Comparison of ENCODE assay signal across 23 mouse cellular contexts in genomic region chr8:117177236-117177635, GRCm38 (mm10). TPM values are rescaled to one million over a fixed set of nuclear protein-coding genes. Genes with fewer than 3 reads are reported as not detected.
DNase-seq lines count a peak whose midpoint lies in the region; ATAC-seq and TF ChIP-seq lines count a peak whose summit lies in the region.
"Had no signal": no experiment of that assay in that cellular context is flagged by ENCODE, and none has a peak within 500 bp of the region (broad histone marks: within the 10 kb centered on the region; RNA-seq: fewer than 3 reads in every experiment).

No protein-coding gene starts in this region.

- H3K9ac ChIP-seq in lung, postnatal 0 days (replicated peaks; ENCODE audit: low read depth): no peak overlapping the region
- no peak overlapping the region for H3K9ac ChIP-seq in hindbrain, postnatal 0 days (replicated peaks; ENCODE audit: low read length)
- H3K9ac ChIP-seq: forebrain, embryonic 13.5 days; hindbrain, embryonic 12.5 days; hindbrain, embryonic 15.5 days had no signal

- H3K27me3 ChIP-seq in lung, postnatal 0 days (replicated peaks; ENCODE audit: insufficient read depth, low read length): no peaks in the 10 kb centered on the region
- no peaks in the 10 kb centered on the region for H3K27me3 ChIP-seq in megakaryocyte, embryonic 14.5 days (replicated peaks)
- no peaks in the 10 kb centered on the region for H3K27me3 ChIP-seq in hindbrain, postnatal 0 days (ENCODE audit: insufficient read depth, low read length)
- H3K27me3 ChIP-seq: forebrain, embryonic 13.5 days; hindbrain, embryonic 12.5 days; hindbrain, embryonic 15.5 days had no signal

- no peak for TF ChIP-seq CTCF in lung, postnatal 0 days (IDR thresholded peaks at IDR 0.05)
- TF ChIP-seq CTCF in hindbrain, postnatal 0 days (IDR thresholded peaks at IDR 0.05; ENCODE audit: low read depth): no peak

- H3K4me3 ChIP-seq in lung, postnatal 0 days (ENCODE audit: low read depth, low read length): no peak overlapping the region
- peak overlapping the region; percentile 16 for H3K4me3 ChIP-seq in megakaryocyte, embryonic 14.5 days (replicated peaks)
- H3K4me3 ChIP-seq in hindbrain, postnatal 0 days (ENCODE audit: low read length): no peak overlapping the region
- H3K4me3 ChIP-seq: forebrain, embryonic 10.5 days; forebrain, embryonic 13.5 days; gastrocnemius, adult 2 months; hindbrain, embryonic 12.5 days; hindbrain, embryonic 15.5 days had no signal

- DNase-seq in lung, postnatal 0 days (ENCODE audit: low spot score): peak; percentile 71
- DNase-seq in lung, postnatal 14 days: no peak
- DNase-seq in lung, postnatal 36 days: peak; percentile 56
- no peak for DNase-seq in hindbrain, postnatal 0 days (ENCODE audit: low spot score)
- no peak for DNase-seq in thymus, postnatal 10 days (ENCODE audit: low spot score in 2 of 2)
- DNase-seq: adrenal gland, adult 8-10 months; adrenal gland, postnatal 25 days; cerebellum, adult 18-20 months; cerebellum, adult 9-10 months; cerebellum, postnatal 14 days; gastrocnemius, adult 2 months; gastrocnemius, postnatal 14 days; heart, adult 11 months had no signal

- no peaks in the 10 kb centered on the region for H3K36me3 ChIP-seq in lung, postnatal 0 days (ENCODE audit: insufficient read depth, low read length)
- H3K36me3 ChIP-seq in megakaryocyte, embryonic 14.5 days (replicated peaks; ENCODE audit: low read length): peaks cover 79% of the 10 kb centered on the region
- H3K36me3 ChIP-seq in hindbrain, postnatal 0 days (ENCODE audit: insufficient read depth, low read length): no peaks in the 10 kb centered on the region
- H3K36me3 ChIP-seq: hindbrain, embryonic 15.5 days had no signal

- peak; percentile 49 for ATAC-seq in lung, postnatal 0 days
- ATAC-seq in megakaryocyte, adult 5-6 weeks (ENCODE audit: poor library complexity, severe bottlenecking): no peak
- no peak for ATAC-seq in hindbrain, postnatal 0 days
- ATAC-seq: activated CD4-positive, CD25-positive, alpha-beta regulatory T cell, adult 4 months; CD4-positive, CD25-positive, alpha-beta regulatory T cell, adult 4 months; forebrain, embryonic 13.5 days; forebrain, embryonic 16.5 days had no signal

- TF ChIP-seq EP300 in lung, postnatal 0 days (IDR thresholded peaks at IDR 0.05): peak; percentile 79

- no peak overlapping the region for H3K4me2 ChIP-seq in lung, postnatal 0 days (replicated peaks; ENCODE audit: low read depth, low read length)
- no peak overlapping the region for H3K4me2 ChIP-seq in hindbrain, postnatal 0 days (ENCODE audit: low read depth, low read length)
- H3K4me2 ChIP-seq: forebrain, embryonic 13.5 days; heart, embryonic 11.5 days; hindbrain, embryonic 12.5 days; hindbrain, embryonic 15.5 days had no signal

- 50% methylated on average over 7 of the region's 7 CpGs for WGBS in lung, postnatal 0 days
- WGBS in hindbrain, postnatal 0 days: 84% methylated on average over 7 of the region's 7 CpGs

- H3K4me1 ChIP-seq in lung, postnatal 0 days (ENCODE audit: insufficient read depth, low read depth, low read length): peaks cover 4% of the 10 kb centered on the region
- peaks cover 59% of the 10 kb centered on the region for H3K4me1 ChIP-seq in megakaryocyte, embryonic 14.5 days
- 0 out of 2 replicates have a peak, but pooled peaks cover 6% of the 10 kb centered on the region for H3K4me1 ChIP-seq in hindbrain, postnatal 0 days (ENCODE audit: insufficient read depth, low read length)
- H3K4me1 ChIP-seq: forebrain, embryonic 10.5 days had no signal

- H3K27ac ChIP-seq in lung, postnatal 0 days (ENCODE audit: low read length): peak overlapping the region; percentile 64; the same call in 1 of the 2 replicates
- no peak overlapping the region for H3K27ac ChIP-seq in hindbrain, postnatal 0 days
- H3K27ac ChIP-seq: forebrain, embryonic 10.5 days; forebrain, embryonic 13.5 days; gastrocnemius, adult 2 months; hindbrain, embryonic 12.5 days; hindbrain, embryonic 15.5 days had no signal

- H3K9me3 ChIP-seq in lung, postnatal 0 days (ENCODE audit: low read length): no peaks in the 10 kb centered on the region
- no peaks in the 10 kb centered on the region for H3K9me3 ChIP-seq in megakaryocyte, embryonic 14.5 days
- H3K9me3 ChIP-seq in hindbrain, postnatal 0 days (ENCODE audit: low read length): no peaks in the 10 kb centered on the region
- H3K9me3 ChIP-seq: forebrain, embryonic 10.5 days; forebrain, embryonic 13.5 days; hindbrain, embryonic 12.5 days; hindbrain, embryonic 15.5 days had no signal

RNA-seq across cellular contexts. Expression of gene Gan, which starts 19.3 kb away (rescaled TPM):
- polyA plus RNA-seq in lung, postnatal 0 days (2015; fragmentation: Nextera tagmentation; extraction: Ambion mirVana): 3.3 and 4.2 TPM in 2 replicates
- polyA plus RNA-seq in megakaryocyte, embryonic 14.5 days (2012; ENCODE audit: insufficient read depth, low replicate concordance): 1.7 and 2.1 TPM in 2 replicates
- total RNA-seq in megakaryocyte, adult 5-6 weeks (2015): 4.6 and 5.4 TPM in 2 replicates
- 4.6 and 4.8 TPM in 2 replicates for total RNA-seq in megakaryocyte, adult 5-6 weeks (2017)
- total RNA-seq in hindbrain, postnatal 0 days (2014; rRNA removed): 8.5 and 11.1 TPM in 2 replicates
- 4.8 and 5.6 TPM in 2 replicates for polyA plus RNA-seq in hindbrain, postnatal 0 days (2015; fragmentation: Nextera tagmentation; extraction: Ambion mirVana)

Comparison
In these comparisons a context has a peak if more than half of its experiments do, and no peak if none do; other contexts are left out.
1. DNase-seq: peak in lung, postnatal 0 days (single experiment) and lung, postnatal 36 days (single experiment); none in lung, postnatal 14 days (single experiment), hindbrain, postnatal 0 days (single experiment) and thymus, postnatal 10 days (0 of 2).